Mouse (Mus musculus) intestine, postnatal 0 days (tissue): Measurements from ENCODE around the gene Umodl1. TPM values are rescaled to one million over a fixed set of nuclear protein-coding genes. Genes with fewer than 3 reads are reported as not detected.

Experiments used
- ATAC-seq: fragments of 200-750 bp; cut with Nextera tagmentation; 2 replicates; pipeline ENCODE4 v1.8.0; 2017; ENCODE audit warnings: mild to moderate bottlenecking, moderate TSS enrichment, moderate library complexity
- H3K27ac ChIP-seq: fragments of 300-500 bp; sonication (generic); 2 replicates; pipeline ENCODE4 v1.5.1; 2014; ENCODE audit warnings: mild to moderate bottlenecking, low read depth, low read length, moderate library complexity
- H3K27me3 ChIP-seq: fragments of 300-500 bp; sonication (generic); replicated peaks from 2 replicates; pipeline ENCODE4 v1.6.1; 2014; ENCODE audit warnings: low read length, mixed read lengths; ENCODE audit not compliant: control insufficient read depth, insufficient read depth
- H3K36me3 ChIP-seq: fragments of 300-500 bp; sonication (generic); 2 replicates; pipeline ENCODE4 v1.6.1; 2014; ENCODE audit warnings: mild to moderate bottlenecking, moderate library complexity; ENCODE audit not compliant: control insufficient read depth, insufficient read depth
- H3K4me1 ChIP-seq: fragments of 300-500 bp; sonication (generic); replicated peaks from 2 replicates; pipeline ENCODE4 v1.6.1; 2014; ENCODE audit warnings: antibody characterized with exemption, low read length, mixed read lengths; ENCODE audit not compliant: control insufficient read depth, insufficient read depth
- H3K4me2 ChIP-seq: fragments of 300-500 bp; sonication (generic); replicated peaks from 2 replicates; pipeline ENCODE4 v1.6.1; 2014; ENCODE audit warnings: low read depth, mild to moderate bottlenecking, moderate library complexity
- H3K4me3 ChIP-seq: fragments of 300-500 bp; sonication (generic); 2 replicates; pipeline ENCODE4 v1.5.1; 2014; ENCODE audit warnings: low read depth, low read length
- H3K9ac ChIP-seq: fragments of 300-500 bp; sonication (generic); 2 replicates; pipeline ENCODE4 v1.6.1; 2014; ENCODE audit warnings: mild to moderate bottlenecking, low read depth, low read length
- H3K9me3 ChIP-seq: fragments of 300-500 bp; sonication (generic); 2 replicates; pipeline ENCODE4 v1.6.1; 2016; ENCODE audit warnings: mixed run types; ENCODE audit not compliant: control insufficient read depth
- CTCF ChIP-seq: sonication (generic); IDR thresholded peaks from 2 replicates; pipeline ENCODE4 v1.5.1; 2016; ENCODE audit warnings: low read depth, mild to moderate bottlenecking, control low read depth, antibody characterized with exemption, moderate library complexity
- WGBS: fragments of 180-500 bp; shearing (Covaris S2); extraction: QIAGEN DNeasy Blood & Tissue Kit; methylation state at CpG from one replicate; pipeline ENCODE4 v1.1.7; 2014; 5-methylcytosine and 5-hydroxymethylcytosine counted together
- polyA plus RNA-seq: library from polyadenylated mRNA; unstranded; fragments of >200 nt; fragmentation: Nextera tagmentation; extraction: Ambion mirVana; gene quantifications from 2 replicates; pipeline ENCODE4 v1.2.1, GENCODE M21; 2015

Umodl1 gene
- polyA plus RNA-seq, 1 experiment from 2014 or later: 0.04 TPM

- H3K9me3 ChIP-seq: no peaks in the 10 kb centered on the region
- no peak for TF ChIP-seq CTCF
- no peaks in the 10 kb centered on the region for H3K27me3 ChIP-seq
- no peaks in the 10 kb centered on the region for H3K4me1 ChIP-seq
- no peak overlapping the region for H3K9ac ChIP-seq
- no peak overlapping the region for H3K4me3 ChIP-seq
- no peak overlapping the region for H3K4me2 ChIP-seq
- H3K36me3 ChIP-seq: no peaks in the 10 kb centered on the region
- no peak overlapping the region for H3K27ac ChIP-seq
- no peak for ATAC-seq
- 84% methylated on average over 8 of the region's 8 CpGs for WGBS
Observed at GRCm38 (mm10) chr17:31021276-31021675, 66.8 kb downstream of the Umodl1 start.

- 34% methylated on average over 7 of the region's 7 CpGs for WGBS
- H3K27ac ChIP-seq: no peak overlapping the region
- no peak overlapping the region for H3K4me2 ChIP-seq
- no peak overlapping the region for H3K9ac ChIP-seq
- H3K9me3 ChIP-seq: no peaks in the 10 kb centered on the region
- no peak for TF ChIP-seq CTCF
- H3K4me3 ChIP-seq: no peak overlapping the region
- no peaks in the 10 kb centered on the region for H3K27me3 ChIP-seq
- H3K36me3 ChIP-seq: no peaks in the 10 kb centered on the region
- no peaks in the 10 kb centered on the region for H3K4me1 ChIP-seq
- ATAC-seq: no peak
Observed at GRCm38 (mm10) chr17:31024125-31024781, 69.8 kb downstream of the Umodl1 start.

GRCm38 (mm10) chr17:31024782-31025125 is 70.3 kb downstream of the Umodl1 start:
- ATAC-seq: no peak
- H3K36me3 ChIP-seq: no peaks in the 10 kb centered on the region
- no peak for TF ChIP-seq CTCF
- no peak overlapping the region for H3K4me2 ChIP-seq
- WGBS: 70% methylated on average over 5 of the region's 5 CpGs
- no peaks in the 10 kb centered on the region for H3K9me3 ChIP-seq
- H3K4me3 ChIP-seq: no peak overlapping the region
- H3K9ac ChIP-seq: no peak overlapping the region
- no peaks in the 10 kb centered on the region for H3K4me1 ChIP-seq
- no peaks in the 10 kb centered on the region for H3K27me3 ChIP-seq
- no peak overlapping the region for H3K27ac ChIP-seq

- Histone ChIP-seq H3K27me3 (no peaks in the 10 kb centered on the region), H3K9me3 (no peaks in the 10 kb centered on the region), H3K4me3 (no peak overlapping the region), H3K4me2 (no peak overlapping the region), H3K4me1 (no peaks in the 10 kb centered on the region), H3K36me3 (no peaks in the 10 kb centered on the region), H3K9ac (no peak overlapping the region), H3K27ac (no peak overlapping the region)
- TF ChIP-seq CTCF: no peak
- no peak for ATAC-seq
- WGBS: 87% methylated on average over 6 of the region's 6 CpGs
Observed at GRCm38 (mm10) chr17:31026986-31027385, 72.5 kb downstream of the Umodl1 start.

- 88% methylated on average over 6 of the region's 6 CpGs for WGBS
- H3K9me3 ChIP-seq: no peaks in the 10 kb centered on the region
Observed at GRCm38 (mm10) chr17:31027723-31028122, 73.3 kb downstream of the Umodl1 start.

GRCm38 (mm10) chr17:31028821-31029370 is 74.5 kb downstream of the Umodl1 start:
- Histone ChIP-seq H3K36me3 (no peaks in the 10 kb centered on the region), H3K27me3 (no peaks in the 10 kb centered on the region), H3K4me1 (no peaks in the 10 kb centered on the region), H3K9me3 (no peaks in the 10 kb centered on the region), H3K27ac (no peak overlapping the region), H3K4me2 (no peak overlapping the region), H3K9ac (no peak overlapping the region), H3K4me3 (no peak overlapping the region)
- no peak for TF ChIP-seq CTCF
- 66% methylated on average over 9 of the region's 9 CpGs for WGBS
- ATAC-seq: no peak

More at GRCm38 (mm10) chr17:31027723-31028122, 73.3 kb downstream of the Umodl1 start:
- no peaks in the 10 kb centered on the region for H3K36me3 ChIP-seq
- H3K4me1 ChIP-seq: no peaks in the 10 kb centered on the region
- H3K27me3 ChIP-seq: no peaks in the 10 kb centered on the region
- ATAC-seq: no peak
- no peak overlapping the region for H3K4me2 ChIP-seq
- no peak overlapping the region for H3K4me3 ChIP-seq
- TF ChIP-seq CTCF: no peak
- H3K9ac ChIP-seq: no peak overlapping the region
- H3K27ac ChIP-seq: no peak overlapping the region
